Mouse (Mus musculus) ES-E14 (cell line): ENCODE measurements at regions not wholly inside any gene's neighbourhood (a gene's known extent, or its start where the extent isn't known, plus 50 kb on each side); places are given as distances from the start of the nearest gene placed in this dataset.

Experiments used
- DNase-seq: peaks from one replicate; pipeline ENCODE4 v3.0.0-alpha.2; 2013; ENCODE audit warnings: low read depth, low spot score
- H3K27ac ChIP-seq: 2 replicates; pipeline ENCODE4 v1.5.1; 2012; ENCODE audit warnings: low read depth, mild to moderate bottlenecking, low read length, moderate library complexity, mixed read lengths; ENCODE audit not compliant: poor library complexity, insufficient read depth, severe bottlenecking
- H3K36me3 ChIP-seq: 2 replicates; pipeline ENCODE4 v1.6.1; 2012; ENCODE audit warnings: mild to moderate bottlenecking, low read length, moderate library complexity, mixed read lengths; ENCODE audit not compliant: control insufficient read depth, poor library complexity, insufficient read depth, severe bottlenecking
- H3K4me1 ChIP-seq, 2 experiments: fragments of 150-350 bp in 1 of 2; sonication (generic) in 1 of 2; 2 replicates each; pipeline ENCODE4 v1.6.1; 2012; ENCODE audit warnings: low read length in 2 of 2, mild to moderate bottlenecking in 1 of 2, mixed read lengths in 1 of 2; ENCODE audit not compliant: control insufficient read depth in 2 of 2, insufficient read depth in 2 of 2, poor library complexity in 1 of 2
- H3K4me3 ChIP-seq, 2 experiments: fragments of 150-350 bp in 1 of 2; sonication (generic) in 1 of 2; 2 replicates each; pipeline ENCODE4 v1.5.1; 2012; ENCODE audit warnings: low read length in 2 of 2, low read depth in 1 of 2, mild to moderate bottlenecking in 1 of 2, mixed read lengths in 1 of 2; ENCODE audit not compliant: insufficient read depth in 1 of 2, poor library complexity in 1 of 2, severe bottlenecking in 1 of 2
- H3K9ac ChIP-seq: 2 replicates; pipeline ENCODE4 v1.6.1; 2012; ENCODE audit warnings: low read depth, mild to moderate bottlenecking, low read length, mixed read lengths; ENCODE audit not compliant: poor library complexity, insufficient read depth, severe bottlenecking
- H3K9me3 ChIP-seq: fragments of 150-350 bp; sonication (generic); 2 replicates; pipeline ENCODE4 v1.6.1; 2012; ENCODE audit warnings: low read depth, mild to moderate bottlenecking, low read length; ENCODE audit not compliant: control insufficient read depth, insufficient read depth
- CHD2 ChIP-seq: IDR thresholded peaks from 2 replicates; pipeline ENCODE4 v1.6.1; 2014; ENCODE audit warnings: mild to moderate bottlenecking, low read depth, low read length, inconsistent platforms
- HCFC1 ChIP-seq: IDR thresholded peaks from 2 replicates; pipeline ENCODE4 v1.6.1; 2012; ENCODE audit warnings: low read length, inconsistent platforms, borderline replicate concordance; ENCODE audit not compliant: insufficient read depth
- MAFK ChIP-seq: IDR thresholded peaks from 2 replicates; pipeline ENCODE4 v1.6.1; 2014; ENCODE audit warnings: mild to moderate bottlenecking, low read depth, low read length, inconsistent platforms; ENCODE audit not compliant: insufficient read depth
- ZC3H11A ChIP-seq: IDR thresholded peaks from 2 replicates; pipeline ENCODE4 v1.6.1; 2012; ENCODE audit warnings: low read depth, mild to moderate bottlenecking, inconsistent platforms, low read length, borderline replicate concordance
- ZNF384 ChIP-seq: IDR thresholded peaks from 2 replicates; pipeline ENCODE4 v1.6.1; 2012; ENCODE audit warnings: low read depth, low read length, inconsistent platforms
- in situ Hi-C, 2 experiments: fragments of 600-800 bp; cut with MboI; formaldehyde crosslinking; loops; one replicate each; pipeline ENCODE4 v1.15.1; 2025; ENCODE audit warnings: low sequenced_read_pairs in 2 of 2, inconsistent platforms in 1 of 2; ENCODE audit not compliant: unreplicated experiment in 2 of 2

- in situ Hi-C loops: no loop called here
- H3K27ac ChIP-seq: no peak overlapping the region
- H3K36me3 ChIP-seq: no peaks in the 10 kb centered on the region
- no peaks in the 10 kb centered on the region for H3K9me3 ChIP-seq
- no peak for DNase-seq
- no peak overlapping the region for H3K9ac ChIP-seq
- H3K4me3 ChIP-seq: no peak overlapping the region
- TF ChIP-seq MAFK (no peak), HCFC1 (no peak), CHD2 (no peak), ZC3H11A (no peak), ZNF384 (no peak)
- no peaks in the 10 kb centered on the region for H3K4me1 ChIP-seq
These were observed 122.2 kb upstream of the Marcks start for GRCm38 (mm10) chr10:37260791-37261488.

- no peaks in the 10 kb centered on the region for H3K36me3 ChIP-seq
- in situ Hi-C loops: no loop called here
- no peaks in the 10 kb centered on the region for H3K9me3 ChIP-seq
- no peak overlapping the region for H3K27ac ChIP-seq
- TF ChIP-seq HCFC1 (no peak), ZNF384 (no peak), CHD2 (no peak), ZC3H11A (no peak), MAFK (no peak)
- H3K9ac ChIP-seq: no peak overlapping the region
- H3K4me1 ChIP-seq: no peaks in the 10 kb centered on the region
- DNase-seq: no peak
- no peak overlapping the region for H3K4me3 ChIP-seq
These were observed 120.5 kb upstream of the Marcks start for GRCm38 (mm10) chr10:37259186-37259585.

- H3K4me3 ChIP-seq: no peak overlapping the region
- no peak for DNase-seq
- no peaks in the 10 kb centered on the region for H3K36me3 ChIP-seq
- no peak overlapping the region for H3K27ac ChIP-seq
- H3K9me3 ChIP-seq: no peaks in the 10 kb centered on the region
- H3K4me1 ChIP-seq: no peaks in the 10 kb centered on the region; a peak in 1 of 4 replicates
- in situ Hi-C loops: no loop called here
- no peak overlapping the region for H3K9ac ChIP-seq
- no peak for TF ChIP-seq ZC3H11A
- TF ChIP-seq MAFK: no peak
- TF ChIP-seq HCFC1: no peak
- TF ChIP-seq ZNF384: no peak
- TF ChIP-seq CHD2: no peak
These were observed 118.8 kb upstream of the Marcks start for GRCm38 (mm10) chr10:37257544-37257943.

- no peaks in the 10 kb centered on the region for H3K36me3 ChIP-seq
- H3K27ac ChIP-seq: no peak overlapping the region
- TF ChIP-seq MAFK (no peak), ZC3H11A (no peak), CHD2 (no peak), HCFC1 (no peak), ZNF384 (no peak)
These were observed 112.3 kb upstream of the Marcks start for GRCm38 (mm10) chr10:37250934-37251521.

GRCm38 (mm10) chr10:37250157-37250556 lies 111.4 kb upstream of the Marcks start:
- TF ChIP-seq HCFC1 (no peak), MAFK (no peak), ZC3H11A (no peak), CHD2 (no peak), ZNF384 (no peak)
- in situ Hi-C loops: no loop called here
- DNase-seq: no peak
- H3K27ac ChIP-seq: no peak overlapping the region
- H3K9me3 ChIP-seq: no peaks in the 10 kb centered on the region
- no peak overlapping the region for H3K9ac ChIP-seq
- no peak overlapping the region for H3K4me3 ChIP-seq
- no peaks in the 10 kb centered on the region; a peak in 2 of 4 replicates for H3K4me1 ChIP-seq
- no peaks in the 10 kb centered on the region for H3K36me3 ChIP-seq

More at GRCm38 (mm10) chr10:37250934-37251521, 112.3 kb upstream of the Marcks start:
- no peak overlapping the region for H3K4me3 ChIP-seq
- no peaks in the 10 kb centered on the region; a peak in 2 of 4 replicates for H3K4me1 ChIP-seq
- in situ Hi-C loops: no loop called here
- no peak for DNase-seq
- H3K9ac ChIP-seq: no peak overlapping the region
- no peaks in the 10 kb centered on the region for H3K9me3 ChIP-seq
